Mouse (Mus musculus) telencephalon, adult 2 months (tissue): Measurements from ENCODE around the gene Vmn1r26.
"Not testable (repeated sequence)": the region's sequence is repeated elsewhere in the genome, so short reads cannot be mapped to it uniquely, and the experiment has no call there.

Experiments
- DNase-seq: peaks from one replicate; pipeline ENCODE4 v3.0.0-alpha.2; 2011; ENCODE audit warnings: low read depth, low spot score

Vmn1r26 gene

DNA sequence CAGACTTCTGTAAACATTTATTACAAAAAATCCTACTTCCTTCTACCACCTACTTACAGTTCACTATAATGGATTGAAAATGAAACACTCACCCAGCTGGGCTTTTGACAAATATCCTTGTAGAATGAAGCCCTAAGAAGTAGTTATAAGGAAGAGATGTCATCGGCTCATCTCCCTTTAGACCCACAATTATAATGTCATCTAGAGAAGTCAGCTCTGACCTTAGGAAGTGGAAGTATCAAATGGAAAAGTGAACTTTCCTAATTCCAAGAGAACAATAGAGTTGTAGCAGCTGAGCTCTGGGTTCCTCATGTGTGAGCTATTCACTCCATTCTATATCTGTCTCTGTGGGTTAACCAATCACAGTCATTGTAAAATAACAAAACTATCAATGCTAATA, at the start of gene Vmn1r26:
Gene Vmn1r26, minus strand, starts transcription at position 101 of the 400 bp plus-strand sequence.
- no peak for DNase-seq

DNA sequence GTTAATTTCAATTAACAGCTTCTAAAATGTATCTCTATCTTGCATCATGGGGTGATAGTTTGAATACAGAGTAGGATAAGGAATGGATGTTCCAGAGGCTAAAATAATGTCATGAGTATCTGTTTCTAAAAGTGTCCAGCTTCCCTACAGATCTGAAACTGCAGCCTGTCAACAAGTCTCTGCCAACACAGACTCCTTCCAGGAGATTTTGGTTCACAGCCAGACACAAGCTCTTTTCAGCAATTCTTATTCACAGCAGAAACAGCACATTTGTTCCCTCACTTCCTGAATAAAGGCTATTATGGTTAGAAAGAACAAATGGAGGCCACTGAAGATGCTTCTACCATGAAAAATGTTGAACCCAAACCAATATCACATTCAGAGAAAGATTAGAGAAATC, 29.1 kb upstream of the Vmn1r26 start:
- peak; percentile 38 for DNase-seq

DNA sequence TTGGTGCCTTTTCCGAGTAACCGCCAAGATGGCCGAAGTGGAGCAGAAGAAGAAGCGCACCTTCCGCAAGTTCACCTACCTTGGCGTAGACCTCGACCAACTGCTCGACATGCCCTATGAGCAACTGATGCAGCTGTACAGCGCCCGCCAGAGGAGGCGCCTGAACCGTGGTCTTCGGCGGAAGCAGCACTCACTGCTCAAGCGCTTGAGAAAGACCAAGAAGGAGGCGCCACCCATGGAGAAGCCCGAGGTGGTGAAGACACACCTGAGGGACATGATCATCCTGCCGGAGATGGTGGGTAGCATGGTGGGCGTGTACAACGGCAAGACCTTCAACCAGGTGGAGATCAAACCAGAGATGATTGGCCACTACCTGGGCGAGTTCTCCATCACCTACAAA, 2.5 kb upstream of the Vmn1r26 start:
- not testable (repeated sequence) for DNase-seq

DNA sequence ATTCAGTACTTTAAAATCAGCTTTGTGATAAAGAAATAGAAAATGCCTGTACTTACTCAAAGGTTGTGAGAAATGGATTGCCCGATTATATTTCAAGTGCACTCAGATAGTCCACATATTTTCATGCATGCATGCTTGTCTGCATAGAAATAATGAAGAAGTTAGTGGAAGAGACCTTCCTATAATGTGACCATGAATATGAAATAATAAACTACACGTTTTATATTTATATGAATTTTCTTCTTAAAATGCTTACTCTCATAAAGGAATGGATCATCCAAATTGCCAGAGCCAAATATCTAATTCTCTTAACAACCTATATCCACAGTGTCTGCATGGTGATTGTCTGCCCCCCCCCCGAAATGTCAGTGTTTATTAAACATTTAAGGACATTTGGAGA, 34.2 kb downstream of the Vmn1r26 start, which contains the start of gene Vmn1r25:
Gene Vmn1r25, minus strand, starts transcription at position 101 of the 400 bp plus-strand sequence.
- DNase-seq, result no peak

DNA sequence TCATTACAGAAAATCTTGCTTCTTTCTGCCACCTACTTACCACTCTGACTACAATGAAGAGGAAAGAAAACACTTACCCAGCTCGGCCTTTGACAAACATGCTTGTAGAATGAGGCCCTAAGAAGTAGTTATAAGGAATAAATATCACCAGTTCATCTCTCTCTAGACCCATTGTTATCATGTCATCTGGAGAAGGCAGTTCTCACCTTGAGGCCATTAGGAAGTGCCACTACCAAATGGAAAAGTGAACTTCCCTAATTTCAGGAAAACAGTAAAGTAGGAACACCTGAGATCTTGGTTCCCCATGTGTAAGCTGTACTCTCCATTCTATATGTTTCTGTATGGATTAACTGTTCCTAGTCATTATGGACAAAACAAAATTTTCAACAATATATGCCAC, 53.6 kb downstream of the Vmn1r26 start, which contains the start of gene Vmn1r24:
Gene Vmn1r24, minus strand, starts transcription at position 101 of the 400 bp plus-strand sequence.
- DNase-seq, result not testable (repeated sequence)
